In the genomic region with DNA sequence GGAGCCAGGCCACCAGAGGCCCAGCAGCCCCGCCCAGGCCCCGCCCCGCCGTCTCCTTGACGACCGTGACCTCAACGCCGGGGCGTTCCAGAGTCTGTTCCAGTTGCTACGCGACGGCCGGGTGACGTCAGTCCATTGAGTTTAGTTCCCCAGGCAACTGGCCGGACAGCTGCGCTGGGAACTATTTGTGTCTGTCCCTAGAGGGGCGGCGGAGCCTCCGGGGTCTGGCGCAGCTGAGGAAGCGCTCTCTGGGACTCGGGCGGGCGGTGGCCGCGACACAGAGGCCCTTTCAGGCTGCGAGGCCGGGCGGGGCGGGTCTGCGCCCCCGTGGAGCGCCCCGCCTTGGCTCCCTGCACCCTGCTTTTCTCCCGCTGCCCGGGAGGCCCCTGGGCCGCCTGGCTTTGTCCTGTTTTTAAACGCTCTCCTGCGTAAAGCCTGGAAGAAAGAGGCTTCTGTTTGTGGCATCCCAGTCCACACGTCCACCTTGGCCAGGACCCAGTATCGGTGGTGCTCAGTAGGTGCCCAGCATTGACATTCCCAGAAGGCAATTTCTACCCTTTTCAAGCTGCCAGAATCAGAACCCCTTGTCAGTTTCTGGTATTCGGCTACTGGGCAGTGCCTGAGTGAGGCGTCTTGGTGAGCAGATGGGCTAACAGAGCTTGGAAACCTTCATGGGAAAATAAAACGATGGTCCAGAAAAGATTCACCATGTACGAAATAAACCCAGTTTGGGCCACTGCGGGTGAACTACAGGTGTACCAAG, we compare ENCODE assay signal across 8 mouse cellular contexts. TPM values are rescaled to one million over a fixed set of nuclear protein-coding genes. Genes with fewer than 3 reads are reported as not detected.
DNase-seq lines count a peak whose midpoint lies in the region; ATAC-seq lines count a peak whose summit lies in the region.

No protein-coding gene starts in this region.

- ATAC-seq in embryonic facial prominence, embryonic 14.5 days (ENCODE audit: low read depth), result peak; percentile 91
- ATAC-seq in kidney, embryonic 14.5 days (ENCODE audit: low FRiP score, low TSS enrichment), result peak; percentile 94
- peak; percentile 89 for ATAC-seq in limb, embryonic 15.5 days (ENCODE audit: insufficient number of reproducible peaks, low FRiP score, low TSS enrichment, low read depth)

- peak overlapping the region; percentile 99 for H3K27ac ChIP-seq in embryonic facial prominence, embryonic 14.5 days (replicated peaks; ENCODE audit: low read depth, low read length)
- peak overlapping the region; percentile 98 for H3K27ac ChIP-seq in kidney, embryonic 14.5 days (ENCODE audit: low read depth, low read length)
- H3K27ac ChIP-seq in limb, embryonic 15.5 days, result peak overlapping the region; percentile 97

- peak overlapping the region; percentile 54 for H3K4me3 ChIP-seq in embryonic facial prominence, embryonic 14.5 days (ENCODE audit: low read depth, low read length)
- H3K4me3 ChIP-seq in kidney, embryonic 14.5 days (ENCODE audit: low read length), result peak overlapping the region; percentile 48
- H3K4me3 ChIP-seq in limb, embryonic 15.5 days, result peak overlapping the region; percentile 52

- no peaks in the 10 kb centered on the region for H3K36me3 ChIP-seq in embryonic facial prominence, embryonic 14.5 days (ENCODE audit: control insufficient read depth, insufficient read depth, low read length)
- no peaks in the 10 kb centered on the region for H3K36me3 ChIP-seq in kidney, embryonic 14.5 days (ENCODE audit: control insufficient read depth, insufficient read depth, low read length)
- H3K36me3 ChIP-seq in limb, embryonic 15.5 days, result no peaks in the 10 kb centered on the region

- H3K4me2 ChIP-seq in embryonic facial prominence, embryonic 14.5 days (ENCODE audit: low read depth, low read length), result peak overlapping the region; percentile 85
- peak overlapping the region; percentile 84 for H3K4me2 ChIP-seq in kidney, embryonic 14.5 days (replicated peaks; ENCODE audit: low read depth, low read length)
- H3K4me2 ChIP-seq in limb, embryonic 15.5 days, result peak overlapping the region; percentile 87

- DNase-seq in 3T3-L1 (ENCODE audit: low read depth, low spot score), result peak; percentile 99
- DNase-seq in adrenal gland, postnatal 4 days (ENCODE audit: low spot score in 2 of 2), result peak; percentile 92 to 98
- peak; percentile 99 for DNase-seq in embryonic facial prominence, embryonic 14.5 days (ENCODE audit: low spot score)
- DNase-seq in heart, adult 9 months (ENCODE audit: low spot score in 2 of 2), result peak; percentile 99
- peak; percentile 97 to 99 for DNase-seq in monocyte, adult 2 months (ENCODE audit: low read depth in 1 of 2, low spot score in 2 of 2)
- DNase-seq in spleen, postnatal 36 days (ENCODE audit: low spot score in 2 of 2), result peak; percentile 98 to 99

- WGBS in embryonic facial prominence, embryonic 14.5 days, result 5% methylated on average over 30 of the region's 46 CpGs
- WGBS in kidney, embryonic 14.5 days, result 2% methylated on average over 44 of the region's 46 CpGs
- WGBS in limb, embryonic 15.5 days, result 3% methylated on average over 46 of the region's 46 CpGs

- H3K4me1 ChIP-seq in embryonic facial prominence, embryonic 14.5 days (ENCODE audit: control insufficient read depth, insufficient read depth, low read length), result peaks cover 24% of the 10 kb centered on the region
- peaks cover 27% of the 10 kb centered on the region for H3K4me1 ChIP-seq in kidney, embryonic 14.5 days (ENCODE audit: control insufficient read depth, insufficient read depth, low read length)
- H3K4me1 ChIP-seq in limb, embryonic 15.5 days, result peaks cover 48% of the 10 kb centered on the region

- H3K9me3 ChIP-seq in embryonic facial prominence, embryonic 14.5 days (ENCODE audit: control insufficient read depth, low read length), result no peaks in the 10 kb centered on the region
- H3K9me3 ChIP-seq in kidney, embryonic 14.5 days (ENCODE audit: control insufficient read depth, low read length), result no peaks in the 10 kb centered on the region
- no peaks in the 10 kb centered on the region for H3K9me3 ChIP-seq in limb, embryonic 15.5 days

- H3K27me3 ChIP-seq in embryonic facial prominence, embryonic 14.5 days (replicated peaks; ENCODE audit: control insufficient read depth, insufficient read depth, low read length), result no peaks in the 10 kb centered on the region
- no peaks in the 10 kb centered on the region for H3K27me3 ChIP-seq in kidney, embryonic 14.5 days (ENCODE audit: control insufficient read depth, insufficient read depth, low read length)
- no peaks in the 10 kb centered on the region for H3K27me3 ChIP-seq in limb, embryonic 15.5 days

- H3K9ac ChIP-seq in embryonic facial prominence, embryonic 14.5 days (ENCODE audit: low read depth, low read length), result peak overlapping the region; percentile 87
- peak overlapping the region; percentile 88 for H3K9ac ChIP-seq in kidney, embryonic 14.5 days (ENCODE audit: low read depth, low read length)
- H3K9ac ChIP-seq in limb, embryonic 15.5 days, result peak overlapping the region; percentile 50

RNA-seq across cellular contexts. Expression of a gene that starts 8.5 kb away (rescaled TPM):
- total RNA-seq in adrenal gland, postnatal 4 days (2021), result not detected
- polyA plus RNA-seq in embryonic facial prominence, embryonic 14.5 days (2014; fragmentation: Nextera tagmentation; extraction: Ambion mirVana), result not detected in 2 replicates
- not detected in 2 replicates for polyA plus RNA-seq in kidney, embryonic 14.5 days (2014; fragmentation: Nextera tagmentation; extraction: Ambion mirVana)
- polyA plus RNA-seq in limb, embryonic 15.5 days (2015; fragmentation: Nextera tagmentation; extraction: Ambion mirVana), result not detected in 2 replicates

RNA-seq across cellular contexts. Expression of a gene that starts 8.6 kb away (rescaled TPM):
- not detected for total RNA-seq in adrenal gland, postnatal 4 days (2021)
- polyA plus RNA-seq in embryonic facial prominence, embryonic 14.5 days (2014; fragmentation: Nextera tagmentation; extraction: Ambion mirVana), result not detected in 2 replicates
- polyA plus RNA-seq in kidney, embryonic 14.5 days (2014; fragmentation: Nextera tagmentation; extraction: Ambion mirVana), result not detected in 2 replicates
- not detected in 2 replicates for polyA plus RNA-seq in limb, embryonic 15.5 days (2015; fragmentation: Nextera tagmentation; extraction: Ambion mirVana)

Comparison
In these comparisons a context has a peak if more than half of its experiments do, and no peak if none do; other contexts are left out.
1. Peak in every context shown above with its lines: DNase-seq, ATAC-seq, H3K4me3 ChIP-seq and H3K27ac ChIP-seq.